ENCODE assay signal across 9 mouse cellular contexts in the genomic region with DNA sequence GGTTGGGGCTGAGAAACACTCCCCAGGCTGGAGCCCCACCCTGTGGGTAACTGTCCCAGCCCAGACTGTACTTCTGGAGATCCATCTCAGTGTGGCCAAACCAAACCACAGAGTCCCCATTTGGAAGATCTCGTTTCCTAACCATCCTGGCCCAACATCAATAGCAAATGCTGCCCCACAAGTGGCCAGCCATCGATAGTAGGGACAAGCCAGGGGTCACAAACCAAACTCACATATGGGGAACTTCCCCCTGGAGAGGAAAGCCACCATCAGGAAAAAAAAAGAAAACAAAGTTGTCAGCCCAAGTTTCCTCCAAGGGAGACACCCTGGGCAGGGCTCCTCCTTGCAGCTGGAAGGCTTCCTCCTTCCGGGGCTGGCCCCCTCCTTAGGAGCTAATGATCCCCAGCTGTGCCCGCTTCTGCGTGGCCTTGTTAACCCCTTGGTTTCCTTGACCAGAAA.
DNase-seq lines count a peak whose midpoint lies in the region; ATAC-seq and TF ChIP-seq lines count a peak whose summit lies in the region.
"Had no signal": no experiment of that assay in that cellular context is flagged by ENCODE, and none has a peak within 500 bp of the region (broad histone marks: within the 10 kb centered on the region; RNA-seq: fewer than 3 reads in every experiment).

No protein-coding gene starts in this region.

- no peak for TF ChIP-seq POLR2A in lung, adult 2 months (IDR thresholded peaks at IDR 0.05; ENCODE audit: borderline replicate concordance, extremely low read depth, low read depth, low read length)

- H3K4me2 ChIP-seq in embryonic facial prominence, embryonic 11.5 days (ENCODE audit: low read depth, low read length) = no peak overlapping the region
- H3K4me2 ChIP-seq: midbrain, embryonic 15.5 days had no signal

- no peaks in the 10 kb centered on the region for H3K36me3 ChIP-seq in embryonic facial prominence, embryonic 11.5 days (replicated peaks; ENCODE audit: control insufficient read depth, insufficient read depth, low read depth, low read length)
- no peaks in the 10 kb centered on the region for H3K36me3 ChIP-seq in megakaryocyte, embryonic 14.5 days (replicated peaks; ENCODE audit: low read length)
- H3K36me3 ChIP-seq: midbrain, embryonic 15.5 days had no signal

- DNase-seq in lung, adult 18-20 months = peak; percentile 31 to 47
- no peak for DNase-seq in lung, adult 2 months
- DNase-seq in embryonic facial prominence, embryonic 11.5 days (ENCODE audit: low spot score) = peak; percentile 74
- peak; percentile 59 for DNase-seq in heart, postnatal 25 days (ENCODE audit: low spot score)
- DNase-seq in layer of hippocampus, adult 8-10 months (ENCODE audit: low spot score in 2 of 2) = no peak
- no peak for DNase-seq in frontal cortex, postnatal 36 days (ENCODE audit: low spot score in 2 of 2)
- no peak for DNase-seq in left cerebral cortex, adult 11 months (ENCODE audit: low spot score)

- H3K27me3 ChIP-seq in embryonic facial prominence, embryonic 11.5 days (ENCODE audit: control insufficient read depth, insufficient read depth, low read length) = no peaks in the 10 kb centered on the region
- no peaks in the 10 kb centered on the region for H3K27me3 ChIP-seq in megakaryocyte, embryonic 14.5 days (replicated peaks)
- H3K27me3 ChIP-seq: midbrain, embryonic 15.5 days had no signal

- intact Hi-C loops in heart, postnatal 25 days (cut with DNase I) = no loop called here

- H3K9ac ChIP-seq in embryonic facial prominence, embryonic 11.5 days (replicated peaks; ENCODE audit: low read length) = no peak overlapping the region
- H3K9ac ChIP-seq: midbrain, embryonic 15.5 days had no signal

- no peak for TF ChIP-seq CTCF in lung, adult 2 months (IDR thresholded peaks at IDR 0.05; ENCODE audit: insufficient read depth, low read length)

- H3K9me3 ChIP-seq in embryonic facial prominence, embryonic 11.5 days (replicated peaks; ENCODE audit: control insufficient read depth, low read length) = no peaks in the 10 kb centered on the region
- H3K9me3 ChIP-seq in megakaryocyte, embryonic 14.5 days = no peaks in the 10 kb centered on the region
- H3K9me3 ChIP-seq: midbrain, embryonic 15.5 days had no signal

- no peak for ATAC-seq in embryonic facial prominence, embryonic 11.5 days (replicated peaks; ENCODE audit: insufficient number of reproducible peaks, low FRiP score, low TSS enrichment, low read depth)
- ATAC-seq: midbrain, embryonic 15.5 days had no signal

- H3K4me1 ChIP-seq in lung, adult 2 months (ENCODE audit: control insufficient read depth, insufficient read depth, low read length) = peaks cover 9% of the 10 kb centered on the region
- no peaks in the 10 kb centered on the region for H3K4me1 ChIP-seq in embryonic facial prominence, embryonic 11.5 days (ENCODE audit: control insufficient read depth, insufficient read depth, low read length)
- H3K4me1 ChIP-seq in megakaryocyte, embryonic 14.5 days = peaks cover 63% of the 10 kb centered on the region
- H3K4me1 ChIP-seq: midbrain, embryonic 15.5 days had no signal

- H3K4me3 ChIP-seq in lung, adult 2 months (replicated peaks; ENCODE audit: extremely low read depth, low read depth, low read length) = no peak overlapping the region
- no peak overlapping the region for H3K4me3 ChIP-seq in embryonic facial prominence, embryonic 11.5 days (ENCODE audit: low read depth, low read length)
- peak overlapping the region; percentile 42 for H3K4me3 ChIP-seq in megakaryocyte, embryonic 14.5 days (replicated peaks)
- H3K4me3 ChIP-seq: midbrain, embryonic 15.5 days had no signal

- H3K27ac ChIP-seq in embryonic facial prominence, embryonic 11.5 days (replicated peaks; ENCODE audit: low read depth, low read length) = no peak overlapping the region
- H3K27ac ChIP-seq: midbrain, embryonic 15.5 days had no signal

- WGBS in lung, adult 2 months = 12% methylated on average over 5 of the region's 5 CpGs
- WGBS in embryonic facial prominence, embryonic 11.5 days = 5% methylated on average over 5 of the region's 5 CpGs

Comparison
In these comparisons a context has a peak if more than half of its experiments do, and no peak if none do; other contexts are left out.
1. DNase-seq: peak in lung, adult 18-20 months (2 of 2), embryonic facial prominence, embryonic 11.5 days (single experiment) and heart, postnatal 25 days (single experiment); none in lung, adult 2 months (single experiment), layer of hippocampus, adult 8-10 months (0 of 2), frontal cortex, postnatal 36 days (0 of 2) and left cerebral cortex, adult 11 months (single experiment).